Mouse (Mus musculus) CH12.LX (cell line): ENCODE measurements at regions not wholly inside any gene's neighbourhood (a gene's known extent, or its start where the extent isn't known, plus 50 kb on each side); places are given as distances from the start of the nearest gene placed in this dataset.

Source experiments
- DNase-seq: peaks from one replicate; pipeline ENCODE4 v3.0.0-alpha.2; 2013; ENCODE audit errors: extremely low read depth
- H3K27ac ChIP-seq: 2 replicates; pipeline ENCODE4 v1.5.1; 2012; ENCODE audit warnings: low read depth, mild to moderate bottlenecking, control low read depth, moderate library complexity; ENCODE audit not compliant: insufficient read depth
- H3K27me3 ChIP-seq: replicated peaks from 2 replicates; pipeline ENCODE3; 2012; ENCODE audit warnings: inconsistent platforms
- H3K36me3 ChIP-seq, 2 experiments: replicated peaks in 1 of 2; 2 replicates each; pipeline versions ENCODE3 to v1.6.1; 2012; ENCODE audit warnings: inconsistent platforms in 1 of 2, low read length in 1 of 2, mild to moderate bottlenecking in 1 of 2, mixed read lengths in 1 of 2, moderate library complexity in 1 of 2; ENCODE audit not compliant: control insufficient read depth in 1 of 2, insufficient read depth in 1 of 2
- H3K4me1 ChIP-seq, 2 experiments: 2 replicates each; pipeline ENCODE4 v1.6.1; 2012; ENCODE audit warnings: inconsistent platforms in 1 of 2, moderate library complexity in 1 of 2; ENCODE audit not compliant: insufficient read depth in 2 of 2, control insufficient read depth in 1 of 2
- H3K4me2 ChIP-seq: 2 replicates; pipeline ENCODE4 v1.6.1; 2012; ENCODE audit warnings: low read depth, mild to moderate bottlenecking, control low read depth; ENCODE audit not compliant: poor library complexity, insufficient read depth, severe bottlenecking
- H3K4me3 ChIP-seq, 3 experiments: fragments of 150-350 bp in 1 of 3; sonication (generic) in 1 of 3; replicated peaks in 1 of 3; 2 replicates each; pipeline versions ENCODE3 to v1.5.1; 2011 to 2012; ENCODE audit warnings: low read depth in 2 of 3, low read length in 2 of 3, mild to moderate bottlenecking in 2 of 3, moderate library complexity in 2 of 3, control low read depth in 1 of 3, improper control_type of control experiment in 1 of 3, inconsistent platforms in 1 of 3, mixed read lengths in 1 of 3; ENCODE audit not compliant: poor library complexity in 1 of 3
- H3K79me2 ChIP-seq: replicated peaks from 2 replicates; pipeline ENCODE4 v1.6.1; 2012; ENCODE audit warnings: mild to moderate bottlenecking, moderate library complexity; ENCODE audit not compliant: control insufficient read depth, poor library complexity, insufficient read depth, severe bottlenecking; ENCODE audit errors: extremely low read depth
- H3K9ac ChIP-seq: 2 replicates; pipeline ENCODE4 v1.6.1; 2012; ENCODE audit warnings: low read depth, mild to moderate bottlenecking, control low read depth, moderate library complexity; ENCODE audit not compliant: insufficient read depth
- H3K9me3 ChIP-seq: replicated peaks from 2 replicates; pipeline ENCODE3; 2012; ENCODE audit warnings: low read length, inconsistent platforms, mixed read lengths
- BHLHE40 ChIP-seq: IDR thresholded peaks from 2 replicates; pipeline ENCODE4 v1.6.1; 2011; ENCODE audit warnings: mild to moderate bottlenecking, low read depth, low read length, improper control_type of control experiment
- CHD1 ChIP-seq: IDR thresholded peaks from 2 replicates; pipeline ENCODE4 v1.6.1; 2012; ENCODE audit warnings: low read depth, low read length, improper control_type of control experiment, inconsistent platforms
- CTCF ChIP-seq, 2 experiments: IDR thresholded peaks in 1 of 2; conservative IDR thresholded peaks in 1 of 2; 2 replicates each; pipeline ENCODE4 v1.5.1; 2011 to 2012; ENCODE audit warnings: low read depth in 2 of 2, low read length in 2 of 2, improper control_type of control experiment in 1 of 2, inconsistent platforms in 1 of 2, mild to moderate bottlenecking in 1 of 2, moderate library complexity in 1 of 2
- E2F4 ChIP-seq: IDR thresholded peaks from 2 replicates; pipeline ENCODE4 v1.6.1; 2011; ENCODE audit warnings: low read depth, low read length, improper control_type of control experiment; ENCODE audit not compliant: insufficient replicate concordance
- EP300 ChIP-seq: IDR thresholded peaks from 2 replicates; pipeline ENCODE4 v1.6.1; 2011; ENCODE audit warnings: low read length, improper control_type of control experiment
- GABPA ChIP-seq: IDR thresholded peaks from 2 replicates; pipeline ENCODE4 v1.6.1; 2012; ENCODE audit warnings: low read depth, low read length, improper control_type of control experiment, inconsistent platforms; ENCODE audit not compliant: insufficient replicate concordance
- HCFC1 ChIP-seq: IDR thresholded peaks from 2 replicates; pipeline ENCODE4 v1.6.1; 2012; ENCODE audit warnings: low read depth, mild to moderate bottlenecking, inconsistent platforms, low read length, improper control_type of control experiment
- JUN ChIP-seq: IDR thresholded peaks from 2 replicates; pipeline ENCODE4 v1.6.1; 2011; ENCODE audit warnings: low read depth, mild to moderate bottlenecking, low read length, improper control_type of control experiment, moderate library complexity; ENCODE audit not compliant: insufficient read depth
- MAFK ChIP-seq: IDR thresholded peaks from 2 replicates; pipeline ENCODE4 v1.6.1; 2011; ENCODE audit warnings: low read length, improper control_type of control experiment; ENCODE audit not compliant: insufficient replicate concordance
- MAZ ChIP-seq: IDR thresholded peaks from 2 replicates; pipeline ENCODE4 v1.6.1; 2012; ENCODE audit warnings: low read depth, mild to moderate bottlenecking, inconsistent platforms, low read length, improper control_type of control experiment, moderate library complexity
- PAX5 ChIP-seq: IDR thresholded peaks from 2 replicates; pipeline ENCODE4 v1.6.1; 2012; ENCODE audit warnings: low read length, inconsistent platforms, mixed read lengths
- POLR2A ChIP-seq: IDR thresholded peaks from 2 replicates; pipeline ENCODE4 v1.6.1; 2011; ENCODE audit warnings: low read depth, mild to moderate bottlenecking, improper control_type of control experiment, low read length
- RAD21 ChIP-seq: IDR thresholded peaks from 2 replicates; pipeline ENCODE4 v1.6.1; 2011; ENCODE audit warnings: low read depth, mild to moderate bottlenecking, low read length, improper control_type of control experiment, moderate library complexity
- SMC3 ChIP-seq: IDR thresholded peaks from 2 replicates; pipeline ENCODE4 v1.6.1; 2011; ENCODE audit warnings: low read depth, low read length, improper control_type of control experiment
- TBP ChIP-seq: conservative IDR thresholded peaks from 2 replicates; pipeline ENCODE4 v1.6.1; 2011; ENCODE audit warnings: low read depth, low read length, improper control_type of control experiment
- TCF12 ChIP-seq: IDR thresholded peaks from 2 replicates; pipeline ENCODE4 v1.6.1; 2014; ENCODE audit warnings: low read depth, mild to moderate bottlenecking, inconsistent platforms, low read length, improper control_type of control experiment
- UBTF ChIP-seq: IDR thresholded peaks from 2 replicates; pipeline ENCODE4 v1.6.1; 2012; ENCODE audit warnings: low read depth, mild to moderate bottlenecking, inconsistent platforms, low read length, improper control_type of control experiment, moderate library complexity
- ZC3H11A ChIP-seq: IDR thresholded peaks from 2 replicates; pipeline ENCODE4 v1.6.1; 2012; ENCODE audit warnings: low read depth, mild to moderate bottlenecking, inconsistent platforms, low read length, improper control_type of control experiment
- ZMIZ1 ChIP-seq: IDR thresholded peaks from 2 replicates; pipeline ENCODE4 v1.6.1; 2012; ENCODE audit warnings: low read depth, mild to moderate bottlenecking, inconsistent platforms, low read length, improper control_type of control experiment
- ZNF384 ChIP-seq: IDR thresholded peaks from 2 replicates; pipeline ENCODE4 v1.6.1; 2012; ENCODE audit warnings: low read depth, low read length, improper control_type of control experiment, inconsistent platforms
- dilution Hi-C: fragments of 300-500 bp; cut with MboI; formaldehyde crosslinking; loops from 2 replicates; pipeline ENCODE4 v1.14.3; 2020; ENCODE audit warnings: low sequenced_read_pairs; ENCODE audit not compliant: extremely low pct_unique_long_range_greater_than_20kb, extremely low pct_ligation_motif_present
- in situ Hi-C: fragments of 300-500 bp; cut with MboI; formaldehyde crosslinking; loops from 3 replicates; pipeline ENCODE4 v1.14.3; 2019; ENCODE audit warnings: low sequenced_read_pairs, low pct_ligation_motif_present, low pct_unique_long_range_greater_than_20kb, mixed read lengths

- no peaks in the 10 kb centered on the region for H3K79me2 ChIP-seq
- H3K27ac ChIP-seq = no peak overlapping the region
- dilution Hi-C loops = no loop called here
- H3K36me3 ChIP-seq = no peaks in the 10 kb centered on the region
- no peak overlapping the region for H3K4me3 ChIP-seq
- in situ Hi-C loops = no loop called here
- no peak overlapping the region for H3K9ac ChIP-seq
- H3K4me2 ChIP-seq = no peak overlapping the region
- peaks cover 3% of the 10 kb centered on the region for H3K27me3 ChIP-seq
- no peaks in the 10 kb centered on the region for H3K4me1 ChIP-seq
- TF ChIP-seq TCF12 = no peak
- TF ChIP-seq PAX5 = no peak
- no peak for TF ChIP-seq ZMIZ1
- no peak for TF ChIP-seq E2F4
- TF ChIP-seq EP300 = no peak
- no peaks in the 10 kb centered on the region for H3K9me3 ChIP-seq
- no peak for DNase-seq
Measured at GRCm38 (mm10) chr8:77794911-77795310, 70.6 kb upstream of the Ednra start.

GRCm38 (mm10) chr8:77803147-77803903 is 79.1 kb upstream of the Ednra start:
- no peak for DNase-seq
- H3K9me3 ChIP-seq = peaks cover 2% of the 10 kb centered on the region
- dilution Hi-C loops (no loop called here), in situ Hi-C loops (no loop called here)
- no peaks in the 10 kb centered on the region for H3K36me3 ChIP-seq
- H3K4me3 ChIP-seq = no peak overlapping the region
- no peaks in the 10 kb centered on the region for H3K79me2 ChIP-seq
- H3K4me1 ChIP-seq = no peaks in the 10 kb centered on the region
- TF ChIP-seq UBTF = no peak
- no peak for TF ChIP-seq TBP
- TF ChIP-seq PAX5 = no peak
- TF ChIP-seq CTCF (conservative IDR thresholded peaks at IDR 0.05 in 1 of 2, IDR thresholded peaks at IDR 0.05 in 1 of 2; ENCODE audit: low read depth in 2 of 2, low read length in 2 of 2) = no peak
- no peak for TF ChIP-seq SMC3
- TF ChIP-seq ZC3H11A = no peak
- TF ChIP-seq GABPA = no peak
- no peak for TF ChIP-seq EP300
- no peak for TF ChIP-seq CHD1
- TF ChIP-seq JUN = no peak
- no peak for TF ChIP-seq MAZ
- TF ChIP-seq RAD21 = no peak
- no peak for TF ChIP-seq MAFK
- TF ChIP-seq ZNF384 = no peak
- no peak for TF ChIP-seq HCFC1
- no peak for TF ChIP-seq POLR2A
- no peak for TF ChIP-seq BHLHE40
- TF ChIP-seq ZMIZ1 = no peak
- H3K27ac ChIP-seq = no peak overlapping the region
- peaks cover 3% of the 10 kb centered on the region for H3K27me3 ChIP-seq
- H3K9ac ChIP-seq = no peak overlapping the region
- H3K4me2 ChIP-seq = no peak overlapping the region
